Mouse (Mus musculus) T-helper 2 cell (primary cell): Measurements from ENCODE around the gene Gga1.
"Not testable (repeated sequence)": the region's sequence is repeated elsewhere in the genome, so short reads cannot be mapped to it uniquely, and the experiment has no call there.

Experiments
- in situ Hi-C: fragments of 300-600 bp; cut with MboI, MseI; formaldehyde crosslinking; loops from one replicate; pipeline ENCODE4 v1.15.1; 2025; ENCODE audit warnings: high pct_unique_total_duplicates

Gene Gga1

DNA sequence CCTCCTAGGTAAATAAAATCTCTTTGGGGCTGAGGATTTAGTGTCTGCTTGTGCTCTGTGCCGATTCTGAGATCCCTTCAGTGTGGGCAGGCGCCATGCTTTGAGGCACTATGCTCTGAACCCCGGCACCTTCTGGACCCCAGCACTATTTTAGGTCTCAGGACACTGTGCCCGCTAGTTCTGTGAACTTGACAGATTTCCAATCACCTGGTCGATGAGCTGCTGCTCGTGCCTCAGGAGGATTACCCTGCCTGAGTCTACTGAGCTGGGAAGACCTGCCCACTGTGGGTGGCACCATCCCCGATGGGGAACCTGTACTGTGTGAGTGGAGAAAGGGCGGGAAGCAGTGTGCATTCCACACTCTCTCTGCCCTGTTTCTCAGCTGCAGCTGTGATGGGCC lies 2.0 kb upstream of the Gga1 start:
- in situ Hi-C loops, result no loop called here

DNA sequence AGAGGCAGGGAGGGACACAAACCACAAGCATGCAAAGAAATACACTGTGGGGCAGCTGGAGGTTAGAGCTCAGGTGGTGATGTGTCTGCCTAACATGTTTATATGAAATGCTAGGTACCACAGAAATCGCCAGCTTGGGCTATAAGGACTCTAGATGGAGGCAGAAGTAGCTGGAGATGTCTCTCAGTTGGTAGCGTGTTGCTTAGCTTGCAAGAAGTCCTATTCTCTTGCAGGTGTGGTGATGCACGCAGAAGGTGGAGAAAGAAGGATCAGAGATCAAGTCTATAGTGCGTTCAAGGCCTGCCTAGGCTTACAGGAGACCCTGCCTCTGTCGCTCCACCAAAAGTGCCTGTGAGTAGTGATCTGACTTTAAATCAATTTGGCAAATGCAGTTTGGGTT lies 1.5 kb upstream of the Gga1 start:
- in situ Hi-C loops, result no loop called here

DNA sequence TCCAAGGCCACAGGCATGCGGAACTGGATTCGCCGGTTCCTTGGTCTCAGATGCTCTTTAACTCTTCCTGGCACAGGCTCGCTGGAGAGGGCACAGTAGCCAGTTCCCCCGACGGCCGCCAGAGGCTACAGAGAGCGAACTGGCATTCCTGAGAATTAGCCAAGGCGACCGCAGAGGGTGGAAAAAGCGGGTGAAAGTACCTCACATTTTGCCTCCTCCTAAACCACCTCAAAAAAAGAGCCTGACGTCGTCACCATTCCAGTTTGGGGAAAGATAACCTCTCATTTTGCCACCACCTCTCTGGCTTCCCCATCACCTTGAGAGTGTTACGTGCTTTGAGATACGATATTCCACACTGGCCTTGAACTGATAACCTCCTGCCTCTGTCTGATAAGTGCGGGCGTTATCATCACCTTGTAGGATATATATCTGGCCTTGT lies 713 bp upstream of the Gga1 start:
- in situ Hi-C loops, result no loop called here

DNA sequence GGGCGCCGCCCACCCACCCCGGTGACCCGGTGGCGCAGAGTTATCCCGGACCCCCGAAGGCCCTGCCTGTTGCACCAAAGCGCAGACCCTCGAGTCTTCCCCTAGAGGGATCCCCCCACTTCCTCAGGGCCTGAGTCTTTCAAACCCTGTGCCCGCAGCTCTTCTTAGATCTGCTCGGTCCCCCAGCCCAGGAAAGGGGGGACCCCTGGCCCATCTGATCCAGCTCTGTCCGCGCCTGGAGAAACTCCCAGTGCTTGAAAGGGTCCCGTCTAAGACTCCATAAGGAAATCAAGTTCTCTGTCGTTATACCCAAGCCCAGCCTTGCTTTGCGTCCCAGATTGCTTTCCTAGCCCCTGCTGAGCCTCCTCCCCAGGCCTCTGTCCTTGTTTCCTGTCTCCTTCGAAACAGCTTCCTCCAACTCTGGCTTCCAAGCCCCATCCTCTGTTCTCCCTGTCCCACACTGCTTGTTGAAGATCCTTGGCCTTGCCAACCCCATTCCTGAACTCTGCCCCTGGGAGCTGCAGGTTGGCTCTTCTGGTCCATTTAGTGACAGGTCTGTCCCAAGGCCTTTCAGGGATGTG lies 910 bp downstream of the Gga1 start:
- in situ Hi-C loops, result no loop called here

DNA sequence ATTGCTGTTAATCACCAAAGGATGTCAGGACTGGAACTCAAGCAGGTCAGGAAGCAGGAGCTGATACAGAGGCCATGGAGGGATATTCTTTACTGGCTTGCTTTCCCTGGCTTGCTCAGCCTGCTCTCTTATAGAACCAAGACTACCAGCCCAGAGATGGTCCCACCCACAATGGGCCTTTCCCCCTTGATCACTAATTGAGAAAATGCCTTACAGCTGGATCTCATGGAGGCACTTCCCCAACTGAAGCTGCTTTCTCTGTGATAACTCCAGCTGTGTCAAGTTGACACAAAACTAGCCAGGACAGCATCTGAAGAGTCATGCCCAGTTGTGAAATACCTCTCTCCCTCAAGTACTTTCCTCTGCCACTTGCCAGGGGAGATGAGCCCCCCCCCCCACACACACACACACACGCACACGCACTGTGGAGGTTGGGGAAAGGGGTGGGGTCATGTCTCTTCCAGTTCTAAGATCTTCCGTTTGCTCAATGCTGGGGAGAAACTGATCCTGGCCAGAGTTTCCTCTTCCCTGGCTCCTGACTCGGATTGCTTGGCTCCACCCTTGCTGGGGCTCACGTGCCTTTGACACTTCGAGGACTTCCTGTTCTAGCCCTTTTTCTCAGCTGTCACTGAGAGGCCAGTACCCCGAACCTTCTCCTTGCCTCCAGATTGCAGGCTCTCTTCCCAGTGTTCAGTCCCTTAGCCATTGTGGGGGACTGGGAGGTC lies 2.0 kb downstream of the Gga1 start:
- in situ Hi-C loops, result not testable (repeated sequence)

DNA sequence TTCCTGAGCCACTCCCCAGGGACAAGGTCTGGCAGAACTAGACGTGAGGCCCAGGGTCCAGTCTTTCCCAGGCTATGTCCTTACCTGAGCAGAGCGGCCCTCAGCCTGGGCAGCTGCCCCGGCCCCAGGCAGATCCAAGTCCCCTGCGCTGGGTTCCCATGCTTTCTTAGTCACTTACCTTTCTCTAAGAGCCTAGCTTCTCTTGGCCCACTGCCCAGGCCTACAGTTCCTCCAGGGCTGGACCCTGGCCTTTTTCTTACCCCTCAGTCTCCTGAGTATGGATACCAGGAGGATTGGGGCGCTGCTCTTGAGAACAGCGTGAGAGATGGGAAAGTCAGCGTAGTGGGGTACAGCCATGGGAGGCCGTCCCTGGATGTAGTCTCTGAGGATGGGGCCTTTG lies 3.4 kb downstream of the Gga1 start:
- in situ Hi-C loops, result no loop called here

DNA sequence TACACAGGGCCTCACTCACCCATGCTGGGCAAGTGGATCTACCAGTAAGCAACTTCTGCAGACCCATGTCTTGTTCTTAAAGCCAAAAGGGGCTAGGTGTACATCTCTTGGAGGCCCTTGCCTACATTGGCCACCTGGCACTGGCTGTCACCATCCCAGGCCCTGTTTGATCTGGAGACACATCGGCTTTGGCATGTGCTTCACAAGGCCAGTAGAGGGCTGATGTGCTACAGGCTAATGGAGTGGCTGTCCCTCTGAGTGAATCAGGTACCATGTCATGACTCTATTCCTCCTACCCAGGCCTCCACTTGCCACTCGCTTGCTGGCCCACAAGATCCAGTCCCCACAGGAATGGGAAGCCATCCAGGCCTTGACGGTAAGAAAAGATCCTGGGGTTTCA lies 4.8 kb downstream of the Gga1 start:
- in situ Hi-C loops, result no loop called here

DNA sequence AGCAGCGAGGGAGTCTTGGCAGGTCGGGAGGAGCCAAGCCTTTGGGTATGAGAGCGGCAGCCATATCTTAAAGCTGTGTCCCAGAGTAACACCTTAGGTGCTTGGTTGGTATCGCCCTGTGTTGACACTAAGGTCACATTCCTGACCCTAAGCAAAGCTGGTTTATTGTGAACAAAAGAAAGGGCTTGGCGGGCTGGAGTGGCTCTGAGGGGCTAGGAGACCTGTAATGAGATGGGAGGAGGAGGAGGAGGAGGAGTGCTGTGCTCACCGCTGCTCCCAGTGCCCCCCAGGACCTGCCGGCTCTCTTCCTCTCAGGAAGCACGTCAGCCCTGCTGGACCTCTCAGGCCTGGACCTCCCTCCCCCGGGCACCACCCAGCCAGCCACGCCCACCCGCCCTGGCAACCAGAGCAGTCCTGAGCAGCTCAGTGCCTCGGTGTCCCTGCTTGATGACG lies 12.4 kb downstream of the Gga1 start:
- in situ Hi-C loops, result no loop called here

DNA sequence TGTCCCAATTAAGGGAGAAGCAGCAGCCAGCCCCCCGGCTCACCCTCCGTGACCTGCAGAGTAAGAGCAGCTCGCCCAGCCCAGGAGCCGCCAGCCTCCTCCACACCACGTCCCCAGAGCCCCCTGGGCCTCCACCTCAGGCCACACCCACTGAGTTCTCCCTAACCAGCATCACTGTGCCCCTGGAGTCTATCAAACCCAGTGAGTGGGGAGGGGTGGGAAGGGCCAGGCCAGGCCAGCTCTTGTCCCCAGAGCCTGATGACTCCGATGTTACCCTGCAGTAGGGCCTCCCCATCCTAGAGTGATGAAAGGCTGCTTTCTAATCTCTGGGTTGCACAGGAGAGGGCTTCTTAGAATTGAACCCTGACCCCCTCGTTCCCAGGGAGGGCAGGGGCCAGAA lies 15.4 kb downstream of the Gga1 start:
- in situ Hi-C loops, result no loop called here

DNA sequence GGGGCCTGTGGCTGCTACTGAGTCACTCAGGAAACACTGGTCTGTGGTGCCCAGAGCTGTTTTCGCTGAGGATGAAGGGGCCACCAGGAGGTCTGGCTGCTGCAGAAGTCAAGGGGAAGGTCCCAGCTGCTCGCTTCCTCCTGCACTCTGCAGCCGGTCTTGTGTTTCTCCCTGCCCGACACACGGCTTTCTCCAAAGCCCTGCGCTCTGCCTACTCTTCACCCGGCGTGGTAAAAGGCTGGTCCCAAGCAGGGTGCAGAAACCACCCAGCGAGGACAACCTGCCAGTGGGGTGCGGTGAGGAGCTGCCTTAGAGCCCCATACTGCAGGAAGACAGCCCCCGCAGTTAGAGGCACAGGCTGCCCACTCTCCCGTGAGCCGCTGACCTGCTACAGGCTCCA lies 17.7 kb downstream of the Gga1 start:
- in situ Hi-C loops, result no loop called here

DNA sequence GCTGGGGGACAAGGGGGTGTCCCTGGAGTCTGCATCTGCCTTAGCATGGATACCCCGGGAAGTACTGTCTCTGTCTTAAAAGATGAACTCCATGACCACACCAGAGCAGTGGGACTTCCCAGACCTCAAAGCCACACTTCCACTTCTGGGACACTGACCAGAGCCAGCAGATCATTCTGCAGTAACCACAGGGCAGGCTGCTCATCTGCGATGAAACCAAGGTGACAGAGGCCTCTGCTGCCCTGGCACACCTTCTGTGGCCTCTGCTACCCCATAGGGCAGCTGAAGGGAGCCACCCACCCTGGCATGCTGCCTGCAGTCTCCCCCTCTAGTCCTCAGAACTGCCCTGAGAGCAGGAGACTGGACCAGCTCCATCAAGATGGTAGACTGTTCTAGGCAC lies 18.8 kb downstream of the Gga1 start:
- in situ Hi-C loops, result no loop called here

DNA sequence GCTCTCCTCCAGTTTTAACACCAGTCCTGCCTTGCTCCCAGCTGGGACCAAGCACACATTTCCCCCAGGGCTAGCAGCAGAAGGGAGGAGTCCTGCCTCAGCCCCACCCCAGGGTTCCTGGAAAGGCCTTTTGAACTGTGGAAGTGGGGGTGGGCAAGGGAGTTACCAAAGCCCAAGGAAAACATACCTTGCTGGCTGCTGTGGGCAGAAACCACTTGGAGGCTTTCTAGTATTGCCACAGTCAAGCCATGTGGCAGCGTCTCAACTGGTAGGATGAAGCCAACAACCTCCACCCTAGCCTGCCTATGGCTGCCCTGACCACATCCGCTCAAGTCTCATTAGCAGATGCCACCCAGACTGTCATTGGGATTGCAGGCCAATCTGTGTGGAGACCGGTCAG lies 19.2 kb downstream of the Gga1 start:
- in situ Hi-C loops, result no loop called here

DNA sequence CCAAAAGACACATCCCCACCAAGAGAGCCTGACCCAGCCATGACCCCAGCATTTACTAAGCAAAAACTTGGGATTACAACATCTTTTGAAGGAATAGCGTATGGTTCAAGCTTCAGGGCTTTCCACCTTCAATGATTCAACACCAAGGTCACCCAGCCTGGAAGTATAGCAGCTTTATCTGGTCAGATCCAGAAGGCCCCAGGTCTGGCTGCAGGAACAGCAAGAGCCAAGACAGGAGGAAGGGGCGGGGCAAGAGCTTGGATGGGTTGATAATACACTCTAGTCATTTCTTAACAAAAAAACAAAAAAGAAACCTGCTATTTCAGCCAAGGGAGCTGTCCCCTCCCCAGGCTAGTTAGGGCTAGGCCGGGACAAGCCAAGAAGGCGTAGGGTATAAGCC lies 20.5 kb downstream of the Gga1 start:
- in situ Hi-C loops, result no loop called here

DNA sequence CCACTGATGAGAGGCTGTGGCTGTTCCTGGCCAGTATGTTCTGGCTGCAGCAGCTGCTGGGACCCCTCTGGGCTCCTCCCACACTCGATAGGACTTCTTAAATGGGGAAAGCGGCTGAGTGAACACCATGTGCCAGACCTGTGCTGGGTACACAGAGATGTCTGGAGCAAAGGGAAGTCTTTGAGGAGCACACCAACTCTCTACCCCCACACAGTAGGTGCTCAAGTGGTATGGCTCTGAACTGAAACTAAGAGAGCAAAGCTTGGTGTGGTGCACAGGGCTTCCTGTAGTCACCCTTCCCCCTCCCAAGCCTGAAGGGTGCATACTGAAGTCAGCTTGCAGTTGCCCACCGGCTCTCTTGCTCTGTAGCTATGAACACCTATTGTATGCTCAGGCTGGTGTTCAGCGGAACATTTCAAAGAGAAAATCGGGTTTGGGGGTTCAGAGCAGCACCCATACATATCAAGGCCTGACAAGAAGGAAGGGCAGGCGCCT lies 21.6 kb downstream of the Gga1 start:
- in situ Hi-C loops, result no loop called here

DNA sequence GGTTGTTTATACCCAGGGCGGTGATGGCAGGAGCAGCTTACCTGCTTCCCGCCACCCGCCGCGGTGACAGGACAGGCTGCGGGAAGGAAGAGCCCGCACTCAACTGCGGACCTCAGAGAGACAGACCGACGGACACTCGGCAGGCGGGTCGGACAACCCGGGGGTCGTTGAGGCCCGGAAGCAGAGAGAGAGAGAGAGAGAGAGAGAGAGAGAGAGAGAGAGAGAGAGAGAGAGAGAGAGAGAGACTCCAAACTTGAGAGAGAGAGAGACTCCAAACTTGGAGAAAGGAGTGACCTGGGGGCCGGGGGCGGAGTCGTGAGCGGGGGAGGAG lies 22.4 kb downstream of the Gga1 start, which contains the start of gene Gm49510:
Gene Gm49510, plus strand, starts transcription at position 259 of the 331 bp plus-strand sequence.
- in situ Hi-C loops, result no loop called here

DNA sequence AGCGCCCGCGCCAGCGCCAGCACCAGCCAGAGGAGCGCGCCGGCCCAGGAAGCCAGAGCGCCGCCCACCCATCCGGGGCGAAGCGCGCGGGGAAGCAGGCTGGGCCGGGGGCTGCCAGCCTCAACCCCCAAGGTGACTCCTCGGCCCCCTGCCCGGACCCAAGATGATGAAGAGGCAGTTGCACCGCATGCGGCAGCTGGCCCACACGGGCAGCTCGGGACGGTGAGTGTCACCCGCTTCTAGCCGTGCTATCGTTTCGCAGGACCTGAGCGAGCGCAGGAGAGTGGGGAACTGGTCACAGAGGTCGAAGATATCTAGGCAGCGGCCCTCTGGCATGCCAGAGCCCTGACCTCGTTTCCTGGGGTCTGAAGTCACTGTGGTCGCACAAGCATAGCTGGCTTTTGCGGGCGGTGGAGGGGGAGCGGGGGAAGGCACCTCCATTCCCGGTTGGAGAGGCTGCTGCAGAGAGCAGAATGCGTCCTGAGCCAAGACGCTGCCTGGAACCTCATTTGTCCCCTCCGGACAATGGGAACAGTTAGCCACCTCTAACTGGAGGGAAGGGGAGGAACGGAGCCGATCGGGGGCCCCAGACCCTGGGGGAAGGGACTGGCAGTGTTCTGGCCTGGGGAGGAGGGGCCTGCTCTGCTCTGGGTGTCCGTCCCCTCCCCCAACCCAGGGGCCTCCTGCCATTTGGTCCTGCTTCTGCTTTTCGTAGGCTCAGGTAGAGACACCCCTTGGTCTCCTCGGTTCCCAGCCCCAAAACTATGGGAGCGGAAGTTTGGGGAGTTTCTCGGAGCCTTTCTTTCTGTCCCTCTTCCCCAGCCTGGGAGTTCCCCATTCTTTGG lies 23.0 kb downstream of the Gga1 start, which contains the start of gene Sh3bp1:
Gene Sh3bp1, plus strand, starts transcription at position 29 of the 845 bp plus-strand sequence.
- in situ Hi-C loops, result no loop called here

DNA sequence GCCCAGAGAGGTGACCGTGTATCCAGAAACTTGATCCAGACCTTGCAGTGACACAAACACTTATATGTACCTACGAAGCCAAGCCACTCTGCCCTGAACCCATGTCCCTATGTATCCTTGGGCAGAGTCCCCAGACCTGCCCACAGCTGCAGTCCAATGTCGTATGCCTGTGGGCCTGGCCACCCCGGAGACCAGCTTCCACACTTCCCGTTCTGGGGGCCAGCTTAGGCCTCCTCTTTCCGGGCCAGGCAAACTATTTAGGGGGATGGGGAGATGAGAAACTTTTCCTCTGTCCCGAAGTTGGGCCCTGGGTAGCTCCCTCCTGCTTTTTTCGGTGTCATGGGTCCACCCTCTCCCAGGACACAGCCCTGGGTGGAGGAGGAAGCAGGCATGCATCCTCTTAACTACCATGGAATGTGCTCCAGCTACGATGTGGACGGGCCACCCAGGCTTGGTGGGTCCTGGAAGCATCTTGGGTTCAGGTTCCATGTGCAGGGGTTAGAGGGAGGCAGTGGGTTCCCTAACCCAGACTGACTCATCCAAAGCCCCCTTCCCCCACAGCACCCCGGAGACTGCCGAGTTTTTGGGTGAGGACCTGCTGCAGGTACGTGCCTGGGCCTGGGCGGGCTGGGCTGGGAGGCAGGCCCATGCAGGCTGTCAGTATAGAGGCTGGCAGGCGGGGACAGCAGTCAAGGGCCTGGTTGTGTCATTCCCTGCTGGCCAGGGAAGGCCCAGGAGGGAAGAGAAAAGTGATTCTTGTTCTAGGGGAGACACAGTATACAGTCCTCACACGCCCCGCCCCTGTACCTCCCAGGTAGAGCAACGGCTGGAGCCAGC lies 23.8 kb downstream of the Gga1 start:
- in situ Hi-C loops, result no loop called here

DNA sequence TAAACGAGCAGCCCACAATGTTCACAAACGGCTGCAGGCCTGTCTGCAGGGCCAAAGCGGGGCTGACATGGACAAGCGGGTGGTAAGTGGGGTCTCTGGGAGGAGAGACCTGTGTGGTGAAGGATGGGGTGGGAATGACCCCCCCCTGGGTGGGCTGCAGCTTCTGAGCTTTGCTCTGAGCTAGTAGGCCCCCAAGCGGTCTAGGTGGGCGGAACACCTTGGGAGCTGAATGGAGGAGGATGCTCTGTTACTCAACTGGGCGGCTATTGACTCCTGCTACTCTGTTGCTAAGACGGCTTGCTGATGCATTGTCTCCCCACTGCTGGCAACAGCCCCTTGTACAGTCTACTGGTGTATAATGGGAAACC lies 24.4 kb downstream of the Gga1 start:
- in situ Hi-C loops, result no loop called here

DNA sequence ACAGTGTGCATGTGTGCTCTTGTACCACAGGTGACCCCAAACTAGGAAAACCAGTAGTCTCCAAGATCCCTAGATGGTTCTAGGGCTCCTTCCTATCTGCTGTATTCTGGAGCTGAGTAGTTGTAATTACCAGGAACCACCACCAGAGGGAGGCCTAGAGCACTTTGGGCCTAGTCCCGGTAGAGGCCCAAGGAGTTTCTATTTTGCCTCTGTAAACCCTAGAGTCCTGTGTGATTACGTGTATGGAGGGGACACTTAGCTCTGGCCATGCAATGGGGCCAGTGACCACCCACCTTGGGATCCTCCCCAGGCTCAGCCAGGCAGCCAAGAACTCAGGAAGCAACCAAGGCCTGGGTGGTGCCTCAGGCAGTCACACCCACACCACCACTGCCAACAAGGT lies 26.3 kb downstream of the Gga1 start:
- in situ Hi-C loops, result no loop called here

DNA sequence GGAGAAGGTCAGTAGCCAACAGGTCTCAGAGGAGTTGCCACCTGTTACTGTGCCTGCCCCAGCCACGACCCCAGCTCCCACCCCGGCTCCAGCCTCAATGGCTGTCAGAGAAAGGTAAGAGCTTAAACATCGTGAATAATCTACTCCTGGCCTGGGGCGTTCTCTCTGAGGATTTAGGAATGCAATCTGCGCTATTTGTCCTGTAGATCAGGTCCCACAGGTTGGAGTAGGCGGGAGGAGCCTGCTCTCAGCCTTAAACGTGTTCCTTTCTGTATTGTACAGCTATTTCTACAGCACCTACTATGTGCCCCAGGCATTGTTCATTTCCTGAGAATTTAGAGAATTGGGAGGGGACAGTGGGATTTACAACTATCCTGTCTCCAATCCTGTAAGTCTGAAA lies 31.4 kb downstream of the Gga1 start:
- in situ Hi-C loops, result no loop called here

DNA sequence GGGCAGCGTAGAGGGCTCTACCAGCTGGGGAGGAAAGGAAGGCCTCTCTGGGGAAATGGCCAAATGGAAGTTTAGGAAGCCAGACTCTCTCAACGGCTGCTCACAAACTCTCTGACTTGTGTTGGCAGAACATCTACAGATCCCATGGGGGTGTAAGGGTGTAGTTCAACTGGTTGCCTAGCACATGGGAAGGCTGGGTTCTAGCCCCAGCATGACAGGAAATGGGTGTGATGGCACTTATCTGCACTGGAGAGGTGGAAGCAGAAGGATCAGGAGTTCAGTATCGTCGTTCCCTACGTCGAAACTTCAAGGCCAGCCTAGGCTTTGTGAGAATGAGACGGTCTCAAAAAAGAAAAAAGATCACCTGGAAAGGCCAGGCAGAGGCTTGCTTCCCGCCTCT lies 32.0 kb downstream of the Gga1 start:
- in situ Hi-C loops, result no loop called here

DNA sequence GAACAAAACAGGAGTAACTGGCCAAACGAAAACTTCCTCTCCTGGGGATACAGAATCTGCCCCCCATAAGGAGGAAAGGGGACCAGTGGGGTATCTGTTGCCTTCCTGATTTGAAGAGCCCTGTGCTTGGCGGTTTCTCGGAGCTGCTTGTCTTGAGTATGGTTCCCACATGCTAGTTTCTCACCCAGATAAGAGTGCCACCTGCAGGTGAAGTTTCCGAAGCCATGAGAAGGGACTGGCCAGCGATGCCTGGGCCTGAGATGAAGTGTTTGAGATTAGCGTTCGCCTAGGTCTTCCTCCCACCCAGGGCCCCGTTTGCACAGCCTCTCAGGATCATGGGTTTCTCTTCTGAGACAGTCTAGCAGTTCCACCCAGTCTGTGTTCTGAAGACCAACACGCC lies 35.0 kb downstream of the Gga1 start:
- in situ Hi-C loops, result no loop called here
